Mouse (Mus musculus) Patski (cell line): ENCODE data around the gene Klf11. TPM values are rescaled to one million over a fixed set of nuclear protein-coding genes. Genes with fewer than 3 reads are reported as not detected.
A peak's percentile ranks its signal among the peaks of the same experiment; 100 is the strongest.

ENCODE experiments used
- ATAC-seq: fragments of 100-300 bp; one replicate; pipeline ENCODE4 v1.8.0; 2021
- CTCF ChIA-PET: fragments of 350-600 bp; sonication (Branson Sonifier 250); formaldehyde crosslinking; loops from one replicate; lab custom pipeline; 2022; ENCODE audit warnings: inconsistent platforms; lab: Charles Lee
- POLR2A ChIA-PET: fragments of 350-600 bp; sonication (Branson Sonifier 250); formaldehyde crosslinking; loops from one replicate; lab custom pipeline; 2022; ENCODE audit warnings: antibody characterized with exemption, inconsistent platforms; lab: Charles Lee
- DNase-seq: peaks from one replicate; pipeline ENCODE4 v3.0.0-alpha.2; 2011; ENCODE audit warnings: low read depth, low spot score
- H3K27me3 ChIP-seq: fragments of 371-371 bp; one replicate; pipeline ENCODE4 v1.5.1; 2021
- CTCF ChIP-seq: fragments of 100-300 bp; IDR thresholded peaks from one replicate; pipeline ENCODE4 v1.5.1; 2021
- in situ Hi-C: fragments of 300-500 bp; cut with MboI; formaldehyde crosslinking; loops from 3 replicates; pipeline ENCODE4 v1.11.1; 2018; ENCODE audit warnings: low pct_unique_long_range_greater_than_20kb, mixed read lengths
- polyA plus RNA-seq: library from polyadenylated mRNA; unstranded; gene quantifications from one replicate; pipeline ENCODE4 v1.2.3, GENCODE M21; 2021

Klf11 gene
- polyA plus RNA-seq, 1 experiment from 2014 or later, result 10.1 TPM

- ChIA-PET POLR2A (interaction anchor here (0.6 kb wide), 1 partner anchor 28 kb away, joined by 3 read pairs; no protein-coding TSS in a partner anchor), CTCF (interaction anchor here (1.0 kb wide), 1 partner anchor 15 kb away, joined by 3 read pairs; no protein-coding TSS in a partner anchor)
- no peaks in the 10 kb centered on the region for H3K27me3 ChIP-seq
- DNase-seq (no peak), ATAC-seq (peak; percentile 24)
- in situ Hi-C loops, result no loop called here
- no peak for TF ChIP-seq CTCF
Measured at GRCm38 (mm10) chr12:24681286-24682023, 30.4 kb downstream of the Klf11 start, which contains the start of gene Cys1. Gene Cys1 (minus strand): TSS chr12:24681813.

- H3K27me3 ChIP-seq, result no peaks in the 10 kb centered on the region
- ATAC-seq (no peak), DNase-seq (no peak)
- CTCF ChIA-PET, result no interaction called here
- in situ Hi-C loops, result no loop called here
- no peak for TF ChIP-seq CTCF
- POLR2A ChIA-PET, result interaction anchor here (0.5 kb wide), 1 partner anchor 37 kb away, joined by 4 read pairs; no protein-coding TSS in a partner anchor
Measured at GRCm38 (mm10) chr12:24682563-24682962, 31.5 kb downstream of the Klf11 start.

- CTCF ChIA-PET, result no interaction called here
- POLR2A ChIA-PET, result no interaction called here
- TF ChIP-seq CTCF, result no peak
- DNase-seq (no peak), ATAC-seq (no peak)
- no peaks in the 10 kb centered on the region for H3K27me3 ChIP-seq
- in situ Hi-C loops, result no loop called here
Measured at GRCm38 (mm10) chr12:24683461-24683860, 32.4 kb downstream of the Klf11 start.

- peak; percentile 45 for TF ChIP-seq CTCF
- ChIA-PET CTCF (interaction anchor here (0.7 to 3.8 kb wide), 5 partner anchors 11 to 29 kb away, joined by 3 to 22 read pairs (median 3); no protein-coding TSS in a partner anchor), POLR2A (no interaction called here)
- DNase-seq (no peak), ATAC-seq (peak; percentile 85)
- in situ Hi-C loops, result no loop called here
- H3K27me3 ChIP-seq, result no peaks in the 10 kb centered on the region
Measured at GRCm38 (mm10) chr12:24686038-24686695, 35.1 kb downstream of the Klf11 start.

GRCm38 (mm10) chr12:24686696-24687346 lies 35.7 kb downstream of the Klf11 start:
- CTCF ChIA-PET, result interaction anchor here (0.7 to 3.8 kb wide), 6 partner anchors 11 to 30 kb away, joined by 3 to 22 read pairs (median 3); no protein-coding TSS in a partner anchor
- no peaks in the 10 kb centered on the region for H3K27me3 ChIP-seq
- in situ Hi-C loops, result no loop called here
- POLR2A ChIA-PET, result interaction anchor here (0.8 kb wide), 1 partner anchor 11 kb away, joined by 3 read pairs; no protein-coding TSS in a partner anchor
- no peak for TF ChIP-seq CTCF
- peak; percentile 22 for ATAC-seq
- no peak for DNase-seq

GRCm38 (mm10) chr12:24690351-24690750 lies 39.3 kb downstream of the Klf11 start:
- POLR2A ChIA-PET, result interaction anchor here (1.2 to 1.5 kb wide), 3 partner anchors 10 to 15 kb away, joined by 5 to 6 read pairs (median 6); no protein-coding TSS in a partner anchor
- CTCF ChIA-PET, result interaction anchor here (1.0 to 2.7 kb wide), 8 partner anchors 8 to 221 kb away, joined by 3 to 10 read pairs (median 4); no protein-coding TSS in a partner anchor
- no peaks in the 10 kb centered on the region for H3K27me3 ChIP-seq
- ATAC-seq (no peak), DNase-seq (no peak)
- no peak for TF ChIP-seq CTCF
- in situ Hi-C loops, result no loop called here

GRCm38 (mm10) chr12:24696500-24697483 lies 45.7 kb downstream of the Klf11 start:
- TF ChIP-seq CTCF, result peak; percentile 82
- no peaks in the 10 kb centered on the region for H3K27me3 ChIP-seq
- DNase-seq (no peak), ATAC-seq (peak; percentile 90)
- in situ Hi-C loops, result loop anchor here (5.0 kb wide), 1 partner anchor 89 kb away; no protein-coding TSS in a partner anchor
- POLR2A ChIA-PET, result interaction anchor here (1.0 to 1.6 kb wide), 4 partner anchors 10 to 227 kb away, joined by 3 to 7 read pairs (median 4); no protein-coding TSS in a partner anchor
- CTCF ChIA-PET, result interaction anchor here (0.7 to 4.5 kb wide), 15 partner anchors 10 to 226 kb away, joined by 3 to 29 read pairs (median 4); partner anchors contain the start of genes Cys1 and Rrm2

GRCm38 (mm10) chr12:24697484-24698204 lies 46.6 kb downstream of the Klf11 start:
- ATAC-seq, result no peak
- ChIA-PET CTCF (interaction anchor here (0.7 to 4.5 kb wide), 10 partner anchors 11 to 227 kb away, joined by 3 to 29 read pairs (median 6); partner anchors contain the start of gene Rrm2), POLR2A (interaction anchor here (1.0 to 1.6 kb wide), 3 partner anchors 9 to 227 kb away, joined by 3 to 7 read pairs (median 4); no protein-coding TSS in a partner anchor)
- DNase-seq, result no peak
- H3K27me3 ChIP-seq, result no peaks in the 10 kb centered on the region
- no peak for TF ChIP-seq CTCF
- in situ Hi-C loops, result loop anchor here (5.0 kb wide), 1 partner anchor 90 kb away; no protein-coding TSS in a partner anchor
